Comparison of ENCODE assay signal across 26 mouse cellular contexts in the genomic region with DNA sequence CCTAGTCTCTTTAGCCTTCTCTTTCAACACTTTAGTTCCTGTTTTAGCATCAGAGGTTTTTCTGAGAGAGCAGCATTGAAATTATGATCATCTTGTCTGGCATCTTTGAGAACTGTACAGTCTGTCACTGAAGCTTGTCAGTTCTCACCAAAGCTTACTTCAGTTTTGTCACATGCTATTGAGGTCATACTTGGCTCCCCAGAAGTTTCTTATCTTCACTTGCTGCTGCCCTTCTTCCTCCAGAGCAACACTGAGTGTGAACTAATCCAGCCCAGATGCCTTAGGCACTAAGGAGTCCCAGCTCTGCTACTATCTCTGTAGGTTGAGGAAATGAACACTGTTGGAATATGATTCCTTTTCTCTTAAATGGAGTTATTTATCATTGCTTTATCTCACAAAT. TPM values are rescaled to one million over a fixed set of nuclear protein-coding genes. Genes with fewer than 3 reads are reported as not detected.
DNase-seq lines count a peak whose midpoint lies in the region; ATAC-seq and TF ChIP-seq lines count a peak whose summit lies in the region.
"Had no signal": no experiment of that assay in that cellular context is flagged by ENCODE, and none has a peak within 500 bp of the region (broad histone marks: within the 10 kb centered on the region; RNA-seq: fewer than 3 reads in every experiment).

No protein-coding gene starts in this region.

- intact Hi-C loops in heart, postnatal 25 days (cut with DNase I): loop anchor here (5.0 to 10.0 kb wide), 2 partner anchors 50 to 717 kb away; a partner anchor contains a TSS
- intact Hi-C loops in left cerebral cortex, postnatal 10 days (cut with DNase I): loop anchor here (5.0 kb wide), 1 partner anchor 275 kb away; no protein-coding TSS in a partner anchor

- H3K36me3 ChIP-seq in G1E (replicated peaks): peaks cover 48% of the 10 kb centered on the region
- peaks cover 43% of the 10 kb centered on the region; the same call in 1 of the 2 replicates for H3K36me3 ChIP-seq in heart, postnatal 0 days (replicated peaks; ENCODE audit: control insufficient read depth, insufficient read depth, low read length)
- peaks cover 43% of the 10 kb centered on the region for H3K36me3 ChIP-seq in midbrain, embryonic 13.5 days

- H3K27ac ChIP-seq in heart, postnatal 0 days (ENCODE audit: low read depth): peak overlapping the region; percentile 48
- H3K27ac ChIP-seq in midbrain, embryonic 13.5 days: no peak overlapping the region
- H3K27ac ChIP-seq: forebrain, embryonic 15.5 days; hindbrain, embryonic 13.5 days; layer of hippocampus, adult 2 months; limb, embryonic 15.5 days had no signal

- H3K9ac ChIP-seq in heart, postnatal 0 days (replicated peaks; ENCODE audit: low read depth, low read length): no peak overlapping the region
- H3K9ac ChIP-seq in midbrain, embryonic 13.5 days (replicated peaks): no peak overlapping the region
- H3K9ac ChIP-seq: forebrain, embryonic 15.5 days; hindbrain, embryonic 13.5 days; limb, embryonic 15.5 days; liver, postnatal 0 days had no signal

- H3K27me3 ChIP-seq in G1E (ENCODE audit: insufficient read depth, low read length): no peaks in the 10 kb centered on the region
- no peaks in the 10 kb centered on the region for H3K27me3 ChIP-seq in heart, postnatal 0 days (ENCODE audit: control insufficient read depth, insufficient read depth, low read length)
- H3K27me3 ChIP-seq in midbrain, embryonic 13.5 days: no peaks in the 10 kb centered on the region
- H3K27me3 ChIP-seq: forebrain, embryonic 15.5 days; hindbrain, embryonic 13.5 days; limb, embryonic 15.5 days; megakaryocyte, embryonic 14.5 days had no signal

- DNase-seq in heart, adult 8-10 months (ENCODE audit: low spot score): peak; percentile 47
- no peak for DNase-seq in heart, postnatal 25 days (ENCODE audit: low spot score)
- DNase-seq in G1E (ENCODE audit: low spot score): no peak
- peak; percentile 30 for DNase-seq in heart, postnatal 0 days (ENCODE audit: low spot score)
- no peak for DNase-seq in left cerebral cortex, postnatal 10 days (ENCODE audit: extremely low spot score in 1 of 2, low spot score in 2 of 2)
- DNase-seq: adrenal gland, postnatal 14 days; B cell, adult 2 months; cerebellum, adult 11 months; cerebellum, postnatal 14 days; embryo, embryonic 11 days; gastrocnemius, postnatal 25 days; kidney, adult 2 months; kidney, postnatal 14 days; layer of hippocampus, postnatal 36 days; liver, postnatal 0 days; thymus, postnatal 14 days had no signal

- H3K4me3 ChIP-seq in G1E (ENCODE audit: low read depth, low read length): no peak overlapping the region
- H3K4me3 ChIP-seq in heart, postnatal 0 days (ENCODE audit: low read depth, low read length): no peak overlapping the region
- no peak overlapping the region for H3K4me3 ChIP-seq in midbrain, embryonic 13.5 days (replicated peaks)
- H3K4me3 ChIP-seq: forebrain, embryonic 15.5 days; hindbrain, embryonic 13.5 days; layer of hippocampus, adult 2 months; limb, embryonic 15.5 days had no signal

- H3K4me2 ChIP-seq in heart, postnatal 0 days (ENCODE audit: low read depth, low read length): no peak overlapping the region
- H3K4me2 ChIP-seq in midbrain, embryonic 13.5 days (replicated peaks): no peak overlapping the region
- H3K4me2 ChIP-seq: forebrain, embryonic 15.5 days; hindbrain, embryonic 13.5 days; limb, embryonic 15.5 days had no signal

- no peaks in the 10 kb centered on the region for H3K9me3 ChIP-seq in G1E (replicated peaks)
- no peaks in the 10 kb centered on the region for H3K9me3 ChIP-seq in heart, postnatal 0 days (replicated peaks; ENCODE audit: control insufficient read depth, low read length)
- H3K9me3 ChIP-seq in midbrain, embryonic 13.5 days: no peaks in the 10 kb centered on the region
- H3K9me3 ChIP-seq: forebrain, embryonic 15.5 days; hindbrain, embryonic 13.5 days; limb, embryonic 15.5 days; megakaryocyte, embryonic 14.5 days had no signal

- TF ChIP-seq CTCF in G1E (IDR thresholded peaks at IDR 0.05; ENCODE audit: low read depth, low read length): no peak
- TF ChIP-seq CTCF in heart, postnatal 0 days (IDR thresholded peaks at IDR 0.05; ENCODE audit: low read depth): no peak

- TF ChIP-seq EP300 in heart, postnatal 0 days (IDR thresholded peaks at IDR 0.05; ENCODE audit: low read depth): no peak

- H3K4me1 ChIP-seq in G1E (ENCODE audit: insufficient read depth, low read depth, low read length): peaks cover 42% of the 10 kb centered on the region
- 0 out of 2 replicates have a peak, but pooled peaks cover 6% of the 10 kb centered on the region for H3K4me1 ChIP-seq in heart, postnatal 0 days (ENCODE audit: control insufficient read depth, insufficient read depth)
- H3K4me1 ChIP-seq in midbrain, embryonic 13.5 days (replicated peaks): no peaks in the 10 kb centered on the region
- H3K4me1 ChIP-seq: forebrain, embryonic 15.5 days; hindbrain, embryonic 13.5 days; limb, embryonic 15.5 days had no signal

- ATAC-seq in G1E (ENCODE audit: extremely low read depth, insufficient number of reproducible peaks, low FRiP score, poor library complexity, severe bottlenecking): peak; percentile 65
- peak; percentile 44 for ATAC-seq in common myeloid progenitor, adult 5-6 weeks (replicated peaks; ENCODE audit: low read depth, poor library complexity, severe bottlenecking)
- ATAC-seq in heart, postnatal 0 days (ENCODE audit: insufficient read depth, low read depth): peak; percentile 71
- ATAC-seq in megakaryocyte, adult 5-6 weeks (ENCODE audit: poor library complexity, severe bottlenecking): no peak
- ATAC-seq in midbrain, embryonic 13.5 days: no peak
- ATAC-seq: forebrain, embryonic 15.5 days; inflammation-experienced regulatory T-cells, adult 6 months; liver, postnatal 0 days; midbrain, embryonic 16.5 days had no signal

RNA-seq across cellular contexts. Expression of a gene that starts 49.2 kb away (rescaled TPM):
- 10 to 100 TPM; 12.6 to 14.0 (median 13.2) TPM for total RNA-seq in heart, adult 8-10 months (2022)
- total RNA-seq in heart, postnatal 25 days (2021): 10 to 100 TPM; 14.3 to 15.8 TPM
- 26.6 and 27.5 TPM in 2 replicates for total RNA-seq in G1E (2014; fragmentation: Nextera tagmentation)
- 62.7 and 65.1 TPM in 2 replicates for total RNA-seq in G1E (2017)
- polyA plus RNA-seq in G1E (2012): 1.7 TPM in 2 replicates
- 26.1 and 27.8 TPM in 2 replicates for total RNA-seq in common myeloid progenitor, adult 5-6 weeks (2017)
- 19.8 and 21.8 TPM in 2 replicates for total RNA-seq in heart, postnatal 0 days (2014; rRNA removed; ENCODE audit: low replicate concordance)
- polyA plus RNA-seq in heart, postnatal 0 days (2015; fragmentation: Nextera tagmentation; extraction: Ambion mirVana): 7.6 and 7.8 TPM in 2 replicates
- 22.9 and 25.3 TPM in 2 replicates for total RNA-seq in megakaryocyte, adult 5-6 weeks (2015)
- 27.8 and 32.9 TPM in 2 replicates for total RNA-seq in megakaryocyte, adult 5-6 weeks (2017)
- 63.2 and 67.8 TPM in 2 replicates for polyA plus RNA-seq in midbrain, embryonic 13.5 days (2015; fragmentation: Nextera tagmentation; extraction: Ambion mirVana)
- 10 to 100 TPM; 22.1 to 23.2 TPM for total RNA-seq in left cerebral cortex, postnatal 10 days (2021)

Comparison
In these comparisons a context has a peak if more than half of its experiments do, and no peak if none do; other contexts are left out.
1. DNase-seq: peak in heart, adult 8-10 months (single experiment) and heart, postnatal 0 days (single experiment); none in heart, postnatal 25 days (single experiment), G1E (single experiment) and left cerebral cortex, postnatal 10 days (0 of 2).
2. ATAC-seq: peak in G1E (single experiment), common myeloid progenitor, adult 5-6 weeks (single experiment) and heart, postnatal 0 days (single experiment); none in megakaryocyte, adult 5-6 weeks (single experiment) and midbrain, embryonic 13.5 days (single experiment).